In the genomic region with DNA sequence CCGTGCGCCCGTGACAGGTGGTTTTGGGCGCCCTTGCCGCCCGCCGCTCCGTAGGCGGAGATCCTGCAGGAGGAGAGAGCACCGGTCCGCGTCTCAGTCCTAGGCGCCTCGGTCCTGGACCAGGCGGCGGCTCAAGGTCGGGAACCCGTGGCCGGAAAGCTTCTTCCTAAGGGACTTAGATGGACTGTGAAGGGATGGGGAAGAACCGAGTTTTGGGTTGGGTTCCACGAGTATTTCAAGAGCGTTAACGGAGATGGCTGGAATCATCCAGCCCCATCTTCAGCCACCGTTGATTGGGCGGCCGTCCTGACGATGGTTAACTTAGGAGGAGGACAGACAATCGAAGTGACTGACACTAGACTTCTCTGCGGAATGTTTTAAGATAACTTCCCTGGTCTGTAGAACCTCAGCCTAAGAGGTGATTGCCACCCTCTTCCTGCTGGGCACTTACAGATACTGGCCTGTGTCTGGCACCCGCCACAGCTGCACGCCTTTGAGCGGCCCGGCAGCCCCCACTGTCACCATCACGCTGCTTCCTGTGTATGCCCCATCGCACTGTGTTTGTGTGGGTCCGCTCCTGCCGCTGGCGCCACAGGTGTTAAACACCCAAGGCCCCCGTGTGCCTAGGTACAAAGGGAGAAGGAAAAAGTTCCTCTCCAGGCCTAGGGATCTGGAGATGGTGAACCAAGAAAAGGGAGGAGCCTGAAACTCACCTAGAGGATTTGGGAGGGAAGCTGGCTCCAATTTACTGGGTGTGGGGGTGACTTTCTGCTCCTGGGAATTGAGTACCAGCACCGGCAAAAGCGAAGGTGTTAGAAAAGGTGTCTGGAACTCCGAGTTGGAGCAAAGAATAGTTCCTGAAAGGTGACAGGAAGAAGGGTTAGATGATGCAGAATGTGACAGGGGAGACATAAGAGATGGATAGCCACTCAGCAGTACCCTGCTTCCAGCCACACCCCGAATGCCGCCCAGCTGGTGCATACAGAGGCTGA, we compare ENCODE assay signal across 8 mouse cellular contexts. TPM values are rescaled to one million over a fixed set of nuclear protein-coding genes. Genes with fewer than 3 reads are reported as not detected.
DNase-seq lines count a peak whose midpoint lies in the region; ATAC-seq and TF ChIP-seq lines count a peak whose summit lies in the region.

No protein-coding gene starts in this region.

- no peak overlapping the region for H3K27ac ChIP-seq in heart, postnatal 0 days (ENCODE audit: low read depth)
- no peak overlapping the region for H3K27ac ChIP-seq in stomach, embryonic 16.5 days (ENCODE audit: low read length)

- H3K9me3 ChIP-seq in heart, postnatal 0 days (replicated peaks; ENCODE audit: control insufficient read depth, low read length), result no peaks in the 10 kb centered on the region
- H3K9me3 ChIP-seq in stomach, embryonic 16.5 days (replicated peaks; ENCODE audit: control insufficient read depth, low read length), result no peaks in the 10 kb centered on the region

- TF ChIP-seq CTCF in heart, postnatal 0 days (IDR thresholded peaks at IDR 0.05; ENCODE audit: low read depth), result no peak

- WGBS in heart, postnatal 0 days, result 7% methylated on average over 44 of the region's 44 CpGs
- WGBS in stomach, embryonic 16.5 days, result 6% methylated on average over 44 of the region's 44 CpGs

- DNase-seq in heart, adult 11 months, result peak; percentile 87
- no peak for DNase-seq in heart, adult 18-20 months
- peak; percentile 13 for DNase-seq in MN1 (ENCODE audit: low spot score)
- no peak for DNase-seq in heart, postnatal 0 days (ENCODE audit: low spot score)
- no peak for DNase-seq in cerebellum, adult 11 months

- no peak for TF ChIP-seq EP300 in heart, postnatal 0 days (IDR thresholded peaks at IDR 0.05; ENCODE audit: low read depth)

- peak overlapping the region; percentile 66 for H3K4me3 ChIP-seq in heart, postnatal 0 days (ENCODE audit: low read depth, low read length)
- peak overlapping the region; percentile 68 for H3K4me3 ChIP-seq in stomach, embryonic 16.5 days (replicated peaks; ENCODE audit: low read length)

- no peak for ATAC-seq in heart, postnatal 0 days (ENCODE audit: insufficient read depth, low read depth)
- peak; percentile 9; the same call in 1 of the 2 replicates for ATAC-seq in megakaryocyte, adult 5-6 weeks (ENCODE audit: poor library complexity, severe bottlenecking)
- ATAC-seq in stomach, embryonic 16.5 days (ENCODE audit: insufficient read depth, low FRiP score), result no peak
- no peak for ATAC-seq in frontal cortex, adult (ENCODE audit: low TSS enrichment)

- H3K27me3 ChIP-seq in heart, postnatal 0 days (ENCODE audit: control insufficient read depth, insufficient read depth, low read length), result peaks cover 59% of the 10 kb centered on the region
- H3K27me3 ChIP-seq in stomach, embryonic 16.5 days (ENCODE audit: control insufficient read depth, insufficient read depth, low read length), result peaks cover 30% of the 10 kb centered on the region

- peaks cover 8% of the 10 kb centered on the region; the same call in 1 of the 2 replicates for H3K36me3 ChIP-seq in heart, postnatal 0 days (replicated peaks; ENCODE audit: control insufficient read depth, insufficient read depth, low read length)
- 0 out of 2 replicates have a peak, but pooled peaks cover 8% of the 10 kb centered on the region for H3K36me3 ChIP-seq in stomach, embryonic 16.5 days (ENCODE audit: control insufficient read depth, insufficient read depth, low read length)

- peak overlapping the region; percentile 100 for H3K4me2 ChIP-seq in heart, postnatal 0 days (ENCODE audit: low read depth, low read length)
- H3K4me2 ChIP-seq in stomach, embryonic 16.5 days (ENCODE audit: low read depth, low read length), result peak overlapping the region; percentile 99

- 0 out of 2 replicates have a peak, but pooled peaks cover 11% of the 10 kb centered on the region for H3K4me1 ChIP-seq in heart, postnatal 0 days (ENCODE audit: control insufficient read depth, insufficient read depth)
- H3K4me1 ChIP-seq in stomach, embryonic 16.5 days (ENCODE audit: control insufficient read depth, insufficient read depth, low read length), result peaks cover 10% of the 10 kb centered on the region

- H3K9ac ChIP-seq in heart, postnatal 0 days (replicated peaks; ENCODE audit: low read depth, low read length), result no peak overlapping the region
- H3K9ac ChIP-seq in stomach, embryonic 16.5 days (ENCODE audit: low read length), result peak overlapping the region; percentile 72; the same call in 1 of the 2 replicates

RNA-seq across cellular contexts. Expression of a gene that starts 1.1 kb away (rescaled TPM):
- under 1 TPM in 1 of 2 experiments, not detected in 1; 0.13 TPM for total RNA-seq in heart, adult 18-20 months (2021)
- total RNA-seq in heart, postnatal 0 days (2014; rRNA removed; ENCODE audit: low replicate concordance), result not detected in 2 replicates
- 0.05 and 0.07 TPM in 2 replicates for polyA plus RNA-seq in heart, postnatal 0 days (2015; fragmentation: Nextera tagmentation; extraction: Ambion mirVana)
- total RNA-seq in megakaryocyte, adult 5-6 weeks (2015), result not detected in 2 replicates
- not detected in 2 replicates for total RNA-seq in megakaryocyte, adult 5-6 weeks (2017)
- polyA plus RNA-seq in stomach, embryonic 16.5 days (2015; fragmentation: Nextera tagmentation; extraction: Ambion mirVana), result 1.7 and 2.1 TPM in 2 replicates

RNA-seq across cellular contexts. Expression of a gene that starts 17.0 kb away (rescaled TPM):
- total RNA-seq in heart, adult 18-20 months (2021), result under 1 TPM; 0.42 to 0.98 TPM
- total RNA-seq in heart, postnatal 0 days (2014; rRNA removed; ENCODE audit: low replicate concordance), result 0.50 and 6.6 TPM in 2 replicates
- polyA plus RNA-seq in heart, postnatal 0 days (2015; fragmentation: Nextera tagmentation; extraction: Ambion mirVana), result 1.00 and 1.4 TPM in 2 replicates
- 0.07 and 0.23 TPM in 2 replicates for total RNA-seq in megakaryocyte, adult 5-6 weeks (2015)
- 0.37 and 1.0 TPM in 2 replicates for total RNA-seq in megakaryocyte, adult 5-6 weeks (2017)
- polyA plus RNA-seq in stomach, embryonic 16.5 days (2015; fragmentation: Nextera tagmentation; extraction: Ambion mirVana), result 7.5 and 7.6 TPM in 2 replicates

RNA-seq across cellular contexts. Expression of a gene that starts 28.2 kb away (rescaled TPM):
- total RNA-seq in heart, adult 18-20 months (2021), result 10 to 100 TPM; 14.6 to 14.9 TPM
- total RNA-seq in heart, postnatal 0 days (2014; rRNA removed; ENCODE audit: low replicate concordance), result 13.9 and 20.5 TPM in 2 replicates
- 9.0 and 10.2 TPM in 2 replicates for polyA plus RNA-seq in heart, postnatal 0 days (2015; fragmentation: Nextera tagmentation; extraction: Ambion mirVana)
- total RNA-seq in megakaryocyte, adult 5-6 weeks (2015), result 2.9 and 3.9 TPM in 2 replicates
- total RNA-seq in megakaryocyte, adult 5-6 weeks (2017), result 5.0 and 6.4 TPM in 2 replicates
- 26.1 and 26.7 TPM in 2 replicates for polyA plus RNA-seq in stomach, embryonic 16.5 days (2015; fragmentation: Nextera tagmentation; extraction: Ambion mirVana)

RNA-seq across cellular contexts. Expression of a gene that starts 38.4 kb away (rescaled TPM):
- 1 to 10 TPM; 1.9 to 2.2 TPM for total RNA-seq in heart, adult 18-20 months (2021)
- 8.5 and 19.0 TPM in 2 replicates for total RNA-seq in heart, postnatal 0 days (2014; rRNA removed; ENCODE audit: low replicate concordance)
- polyA plus RNA-seq in heart, postnatal 0 days (2015; fragmentation: Nextera tagmentation; extraction: Ambion mirVana), result 3.1 and 3.5 TPM in 2 replicates
- total RNA-seq in megakaryocyte, adult 5-6 weeks (2015), result not detected in 2 replicates
- 0.33 TPM in 1 of 2 replicates, not detected in the other for total RNA-seq in megakaryocyte, adult 5-6 weeks (2017)
- 26.7 and 31.1 TPM in 2 replicates for polyA plus RNA-seq in stomach, embryonic 16.5 days (2015; fragmentation: Nextera tagmentation; extraction: Ambion mirVana)

Comparison
In these comparisons a context has a peak if more than half of its experiments do, and no peak if none do; other contexts are left out.
1. DNase-seq: peak in heart, adult 11 months (single experiment) and MN1 (single experiment); none in heart, adult 18-20 months (0 of 2), heart, postnatal 0 days (single experiment) and cerebellum, adult 11 months (single experiment).